Mouse (Mus musculus): ENCODE measurements around the gene Shank2. TPM values are rescaled to one million over a fixed set of nuclear protein-coding genes. Genes with fewer than 3 reads are reported as not detected.

The Shank2 gene
- total and polyA plus RNA-seq, 2 experiments from 2014 or later, result 9.3 to 32.6 TPM

DNA sequence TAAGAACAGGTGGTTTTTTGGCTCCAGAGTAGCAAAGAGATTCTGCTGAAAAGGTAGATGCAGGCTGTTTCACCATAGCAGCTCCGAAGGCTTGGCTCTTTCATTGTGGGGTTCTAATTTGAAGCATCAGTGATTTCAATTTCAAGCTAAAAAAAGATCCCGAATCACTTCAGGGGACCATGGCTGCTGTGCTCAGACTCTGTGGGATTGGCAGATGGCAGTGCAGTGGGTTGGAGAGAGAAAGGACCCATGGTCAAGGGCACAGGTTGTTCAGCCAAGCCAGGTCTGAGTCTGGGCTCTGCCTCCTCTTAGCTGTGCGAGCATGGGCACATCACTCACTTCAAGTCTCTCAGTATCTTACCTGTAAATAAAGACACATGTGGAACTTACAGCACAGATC lies 291.9 kb downstream of the Shank2 start:
- Histone ChIP-seq H3K9ac (replicated peaks; ENCODE audit: low read length, poor library complexity, severe bottlenecking) (no peak overlapping the region), H3K4me2 (ENCODE audit: low read depth, low read length, poor library complexity, severe bottlenecking) (no peak overlapping the region), H3K9me3 (ENCODE audit: low read length) (no peaks in the 10 kb centered on the region), H3K4me1 (ENCODE audit: insufficient read depth, low read length) (peaks cover 14% of the 10 kb centered on the region), H3K27ac (ENCODE audit: low read depth, low read length) (no peak overlapping the region), H3K4me3 (ENCODE audit: low read depth, low read length) (no peak overlapping the region), H3K27me3 (ENCODE audit: insufficient read depth, low read length) (no peaks in the 10 kb centered on the region), H3K36me3 (ENCODE audit: insufficient read depth, low read length) (no peaks in the 10 kb centered on the region)
- DNase-seq (ENCODE audit: low spot score), result no peak
- ATAC-seq (ENCODE audit: low FRiP score), result no peak
- TF ChIP-seq CTCF (IDR thresholded peaks at IDR 0.05), result no peak
- 84% methylated on average over 3 of the region's 3 CpGs for WGBS

DNA sequence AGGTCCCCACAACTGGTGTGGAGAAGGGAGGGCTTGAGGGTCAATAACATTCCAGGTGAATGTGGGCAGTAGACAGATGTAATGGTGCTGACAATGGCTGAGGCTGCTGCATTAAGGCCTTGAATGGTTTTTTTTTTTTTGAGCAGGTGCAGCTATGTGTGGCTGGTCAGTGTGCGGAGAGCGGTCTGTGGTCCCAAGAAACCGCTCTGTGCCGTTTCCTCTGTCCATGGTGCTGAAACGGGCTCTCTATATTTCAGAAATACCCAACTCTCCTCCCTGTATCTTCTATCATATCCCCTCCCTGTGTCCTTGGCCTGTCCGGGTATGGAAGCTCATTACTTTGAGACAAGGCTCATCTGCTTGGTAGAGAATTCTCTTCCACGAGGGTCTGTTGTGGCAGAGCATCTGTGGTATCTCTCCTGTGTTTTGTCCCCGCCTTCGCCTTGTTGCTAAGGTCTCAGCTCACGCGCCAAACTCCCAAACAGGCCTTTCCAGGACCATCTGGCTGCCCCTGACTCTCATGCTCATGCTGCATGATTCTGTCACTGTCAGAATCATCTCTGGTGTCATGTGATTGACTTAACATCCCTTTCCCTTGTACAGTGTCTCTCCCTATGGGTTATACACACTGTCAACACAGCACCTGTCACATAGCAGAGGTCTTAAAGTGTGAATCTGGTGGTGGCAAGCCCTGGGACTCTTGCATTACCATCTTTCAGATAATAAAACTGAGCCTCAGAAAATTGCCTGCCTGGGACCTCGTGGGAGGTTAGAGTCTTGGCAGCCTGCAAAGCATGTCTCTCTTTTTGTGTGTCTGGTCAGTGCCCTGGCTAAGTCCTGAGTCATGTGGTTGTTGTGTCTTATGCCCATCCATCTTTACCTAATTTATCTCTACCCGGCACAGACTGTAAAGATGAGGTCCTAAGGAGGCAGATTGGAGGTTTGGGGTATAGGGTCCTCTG lies 292.8 kb downstream of the Shank2 start:
- no peak for TF ChIP-seq CTCF (IDR thresholded peaks at IDR 0.05)
- no peak overlapping the region for H3K27ac ChIP-seq (ENCODE audit: low read depth, low read length)

DNA sequence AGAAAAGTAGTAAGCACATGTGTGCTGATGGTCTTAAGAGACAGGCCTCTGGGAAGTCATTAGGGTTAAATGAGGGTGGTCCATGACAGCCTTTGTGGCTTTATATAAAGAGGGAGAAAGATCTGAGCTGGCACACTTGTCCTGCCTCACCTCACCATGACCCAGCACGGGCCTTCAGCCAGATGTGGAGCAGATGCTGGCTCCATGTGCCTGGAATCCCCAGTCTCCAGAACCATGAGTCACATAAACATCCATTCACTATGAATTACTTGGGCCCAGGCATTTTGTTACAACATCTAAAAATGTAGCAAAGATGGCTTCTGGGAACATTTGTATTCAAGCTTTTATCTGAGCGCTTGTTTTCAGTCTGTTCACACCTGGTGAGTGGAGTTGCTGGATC lies 297.6 kb downstream of the Shank2 start:
- Histone ChIP-seq H3K4me2 (ENCODE audit: low read depth, low read length, poor library complexity, severe bottlenecking) (no peak overlapping the region), H3K9me3 (ENCODE audit: low read length) (no peaks in the 10 kb centered on the region), H3K4me3 (ENCODE audit: low read depth, low read length) (no peak overlapping the region), H3K4me1 (ENCODE audit: insufficient read depth, low read length) (peaks cover 7% of the 10 kb centered on the region; the same call in 1 of the 2 replicates), H3K27me3 (ENCODE audit: insufficient read depth, low read length) (no peaks in the 10 kb centered on the region), H3K36me3 (ENCODE audit: insufficient read depth, low read length) (no peaks in the 10 kb centered on the region), H3K9ac (replicated peaks; ENCODE audit: low read length, poor library complexity, severe bottlenecking) (no peak overlapping the region), H3K27ac (ENCODE audit: low read depth, low read length) (no peak overlapping the region)
- WGBS, result 84% methylated on average over 2 of the region's 2 CpGs
- TF ChIP-seq CTCF (IDR thresholded peaks at IDR 0.05), result no peak
- no peak for ATAC-seq (ENCODE audit: low FRiP score)
- DNase-seq (ENCODE audit: low spot score), result no peak

More for the DNA sequence above, 292.8 kb downstream of the Shank2 start:
- ATAC-seq (ENCODE audit: low FRiP score), result no peak
- DNase-seq (ENCODE audit: low spot score), result peak; percentile 78
- H3K9ac ChIP-seq (replicated peaks; ENCODE audit: low read length, poor library complexity, severe bottlenecking), result no peak overlapping the region
- H3K4me2 ChIP-seq (ENCODE audit: low read depth, low read length, poor library complexity, severe bottlenecking), result no peak overlapping the region
- no peaks in the 10 kb centered on the region for H3K27me3 ChIP-seq (ENCODE audit: insufficient read depth, low read length)
- H3K4me3 ChIP-seq (ENCODE audit: low read depth, low read length), result no peak overlapping the region
- no peaks in the 10 kb centered on the region for H3K36me3 ChIP-seq (ENCODE audit: insufficient read depth, low read length)
- no peaks in the 10 kb centered on the region for H3K9me3 ChIP-seq (ENCODE audit: low read length)
- 51% methylated on average over 13 of the region's 13 CpGs for WGBS
- peaks cover 10% of the 10 kb centered on the region; the same call in 1 of the 2 replicates for H3K4me1 ChIP-seq (ENCODE audit: insufficient read depth, low read length)

DNA sequence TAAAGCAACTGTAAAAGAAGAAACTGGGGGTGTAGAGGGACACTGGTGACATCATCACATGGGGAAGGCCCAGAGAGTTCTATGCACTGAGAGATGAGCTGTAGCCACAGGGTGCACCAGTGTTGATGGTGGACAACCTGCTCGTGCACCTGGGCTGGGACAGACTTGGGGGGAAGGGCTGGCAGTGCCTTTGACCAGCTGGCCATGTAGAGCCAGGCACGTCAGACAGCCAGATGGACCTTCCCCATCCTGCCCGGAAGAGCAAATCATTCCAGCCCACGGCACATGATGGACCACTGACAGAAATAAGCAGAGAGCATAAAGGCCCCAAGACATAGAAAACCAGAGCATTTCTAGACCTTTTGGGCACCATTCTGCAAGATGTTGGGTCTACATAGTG lies 299.9 kb downstream of the Shank2 start:
- Histone ChIP-seq H3K4me3 (ENCODE audit: low read depth, low read length) (no peak overlapping the region), H3K27me3 (ENCODE audit: insufficient read depth, low read length) (no peaks in the 10 kb centered on the region), H3K4me1 (ENCODE audit: insufficient read depth, low read length) (no peaks in the 10 kb centered on the region), H3K9ac (replicated peaks; ENCODE audit: low read length, poor library complexity, severe bottlenecking) (no peak overlapping the region), H3K9me3 (ENCODE audit: low read length) (no peaks in the 10 kb centered on the region), H3K36me3 (ENCODE audit: insufficient read depth, low read length) (no peaks in the 10 kb centered on the region), H3K27ac (ENCODE audit: low read depth, low read length) (no peak overlapping the region), H3K4me2 (ENCODE audit: low read depth, low read length, poor library complexity, severe bottlenecking) (no peak overlapping the region)
- WGBS, result 89% methylated on average over 4 of the region's 4 CpGs
- TF ChIP-seq CTCF (IDR thresholded peaks at IDR 0.05), result no peak
- ATAC-seq (ENCODE audit: low FRiP score) (no peak), DNase-seq (ENCODE audit: low spot score) (no peak)

DNA sequence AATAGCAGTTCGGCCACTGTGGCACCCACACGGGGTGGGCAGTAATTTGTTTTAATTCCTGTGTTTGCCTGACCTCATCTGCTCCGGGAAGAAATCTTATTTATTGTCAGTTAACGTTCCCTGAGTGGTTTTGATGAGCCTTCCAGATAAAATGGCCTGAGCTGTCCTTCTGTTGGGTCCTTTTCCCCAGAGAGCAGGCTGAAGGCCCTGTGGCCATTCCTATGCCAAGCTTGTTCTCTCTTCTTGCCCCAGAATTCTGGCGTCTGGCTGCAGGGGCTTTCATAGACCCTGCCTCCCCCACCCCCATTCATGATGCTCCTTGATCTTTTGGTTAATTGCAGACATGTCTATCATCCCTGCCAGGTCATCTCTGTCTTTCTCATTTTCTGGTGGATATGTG lies 300.8 kb downstream of the Shank2 start:
- no peak for TF ChIP-seq CTCF (IDR thresholded peaks at IDR 0.05)
- no peak overlapping the region for H3K4me3 ChIP-seq (ENCODE audit: low read depth, low read length)
- H3K36me3 ChIP-seq (ENCODE audit: insufficient read depth, low read length), result no peaks in the 10 kb centered on the region
- ATAC-seq (ENCODE audit: low FRiP score), result no peak
- no peaks in the 10 kb centered on the region for H3K9me3 ChIP-seq (ENCODE audit: low read length)
- no peak overlapping the region for H3K4me2 ChIP-seq (ENCODE audit: low read depth, low read length, poor library complexity, severe bottlenecking)
- no peaks in the 10 kb centered on the region for H3K4me1 ChIP-seq (ENCODE audit: insufficient read depth, low read length)
- H3K9ac ChIP-seq (replicated peaks; ENCODE audit: low read length, poor library complexity, severe bottlenecking), result no peak overlapping the region
- no peak for DNase-seq (ENCODE audit: low spot score)
- no peak overlapping the region for H3K27ac ChIP-seq (ENCODE audit: low read depth, low read length)
- no peaks in the 10 kb centered on the region for H3K27me3 ChIP-seq (ENCODE audit: insufficient read depth, low read length)
- WGBS, result 70% methylated on average over 5 of the region's 5 CpGs

DNA sequence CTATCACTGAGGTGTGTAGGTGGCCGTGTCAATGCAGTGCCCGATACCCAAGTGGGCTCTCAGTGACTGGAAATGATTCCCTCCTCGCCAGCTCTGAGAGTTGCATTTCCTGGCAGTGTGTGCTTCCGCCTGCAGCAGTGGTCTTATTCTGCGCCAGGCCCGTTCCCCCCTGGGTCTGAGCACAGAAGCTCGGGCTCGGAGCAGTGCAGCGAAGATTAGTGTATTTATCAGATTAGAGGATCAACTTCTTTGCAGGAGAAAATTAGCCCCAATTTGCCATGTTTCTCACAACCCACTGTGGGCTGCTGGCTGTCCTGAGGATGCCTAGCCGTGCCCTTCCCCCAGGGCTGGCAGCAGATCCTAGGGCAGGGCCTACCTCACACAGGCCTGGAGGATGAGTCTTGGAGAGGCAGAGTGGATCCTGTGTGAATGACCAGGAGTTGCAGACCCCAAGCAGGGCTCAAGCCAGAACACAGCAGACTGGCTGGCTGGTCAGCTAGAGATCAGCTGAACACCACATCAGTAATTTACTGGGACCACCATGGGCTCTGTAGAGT lies 306.2 kb downstream of the Shank2 start:
- no peak overlapping the region for H3K4me3 ChIP-seq (ENCODE audit: low read depth, low read length)
- H3K4me1 ChIP-seq (ENCODE audit: insufficient read depth, low read length), result no peaks in the 10 kb centered on the region
- H3K27ac ChIP-seq (ENCODE audit: low read depth, low read length), result no peak overlapping the region
- H3K36me3 ChIP-seq (ENCODE audit: insufficient read depth, low read length), result no peaks in the 10 kb centered on the region
- ATAC-seq (ENCODE audit: low FRiP score) (peak; percentile 41; the same call in 1 of the 2 replicates), DNase-seq (ENCODE audit: low spot score) (peak; percentile 43)
- WGBS, result 48% methylated on average over 10 of the region's 10 CpGs
- no peaks in the 10 kb centered on the region for H3K9me3 ChIP-seq (ENCODE audit: low read length)
- no peak overlapping the region for H3K9ac ChIP-seq (replicated peaks; ENCODE audit: low read length, poor library complexity, severe bottlenecking)
- no peak overlapping the region for H3K4me2 ChIP-seq (ENCODE audit: low read depth, low read length, poor library complexity, severe bottlenecking)
- TF ChIP-seq CTCF (IDR thresholded peaks at IDR 0.05), result no peak
- H3K27me3 ChIP-seq (ENCODE audit: insufficient read depth, low read length), result no peaks in the 10 kb centered on the region
